Mouse (Mus musculus) spleen, adult 2 months (tissue): ENCODE data around the gene BC028528. TPM values are rescaled to one million over a fixed set of nuclear protein-coding genes. Genes with fewer than 3 reads are reported as not detected.

ENCODE experiments used
- DNase-seq, 2 experiments: peaks; one replicate each; pipeline versions ENCODE4 v3.0.0 to v3.0.0-alpha.2; 2012 to 2021; ENCODE audit warnings: low spot score in 2 of 2, low read depth in 1 of 2
- H3K27ac ChIP-seq: fragments of 200-500 bp; 2 replicates; pipeline ENCODE4 v1.5.1; 2012; ENCODE audit warnings: low read length, inconsistent platforms; ENCODE audit not compliant: insufficient read depth
- H3K27me3 ChIP-seq: fragments of 200-500 bp; 2 replicates; pipeline ENCODE4 v1.6.1; 2012; ENCODE audit warnings: mild to moderate bottlenecking, moderate library complexity, low read length, inconsistent platforms; ENCODE audit not compliant: control insufficient read depth, insufficient read depth
- H3K36me3 ChIP-seq: fragments of 200-500 bp; 2 replicates; pipeline ENCODE4 v1.6.1; 2012; ENCODE audit warnings: mild to moderate bottlenecking, low read length, inconsistent platforms; ENCODE audit not compliant: control insufficient read depth, insufficient read depth
- H3K4me1 ChIP-seq: fragments of 200-500 bp; 2 replicates; pipeline ENCODE4 v1.6.1; 2011; ENCODE audit warnings: inconsistent platforms; ENCODE audit not compliant: control insufficient read depth, insufficient read depth, insufficient read length
- H3K4me3 ChIP-seq: fragments of 200-500 bp; 2 replicates; pipeline ENCODE4 v1.5.1; 2011; ENCODE audit warnings: mild to moderate bottlenecking, inconsistent platforms; ENCODE audit not compliant: insufficient read depth, insufficient read length; ENCODE audit errors: extremely low read depth
- CTCF ChIP-seq: fragments of 200-500 bp; IDR thresholded peaks from 2 replicates; pipeline ENCODE4 v1.5.1; 2011; ENCODE audit warnings: mild to moderate bottlenecking, inconsistent platforms; ENCODE audit not compliant: insufficient read depth, insufficient read length, insufficient replicate concordance; ENCODE audit errors: extremely low read depth
- POLR2A ChIP-seq: fragments of 200-500 bp; IDR thresholded peaks from 2 replicates; pipeline ENCODE4 v1.6.1; 2011; ENCODE audit warnings: low read depth, low read length, inconsistent platforms
- WGBS: fragments of 180-500 bp; shearing (Covaris S2); methylation state at CpG from one replicate; pipeline ENCODE4 v1.1.7; 2018; 5-methylcytosine and 5-hydroxymethylcytosine counted together
- polyA plus RNA-seq: library from polyadenylated mRNA; depleted of rRNA; stranded (reverse); fragments of >200 nt; gene quantifications from 2 replicates; pipeline ENCODE4 v1.2.3, GENCODE M21; 2012

BC028528 gene
- polyA plus RNA-seq, 1 experiment: 12.7 TPM

GRCm38 (mm10) chr3:95872048-95872447, 19.8 kb downstream of the BC028528 start:
- Histone ChIP-seq H3K27me3 (no peaks in the 10 kb centered on the region), H3K36me3 (peaks cover 9% of the 10 kb centered on the region), H3K4me3 (peak overlapping the region; percentile 97; the same call in 1 of the 2 replicates), H3K27ac (no peak overlapping the region), H3K4me1 (peaks cover 2% of the 10 kb centered on the region; the same call in 1 of the 2 replicates)
- no peak for DNase-seq
- TF ChIP-seq POLR2A (no peak), CTCF (no peak)
- WGBS: 76% methylated on average over 7 of the region's 7 CpGs

GRCm38 (mm10) chr3:95871392-95871867, 20.4 kb downstream of the BC028528 start, which contains the start of gene Mrps21:
Gene Mrps21, minus strand, starts transcription at chr3:95871519.
- Histone ChIP-seq H3K4me3 (peak within 1 kb of the TSS; percentile 97), H3K4me1 (peaks cover 2% of the 10 kb centered on the region; the same call in 1 of the 2 replicates), H3K36me3 (peaks cover 10% of the 10 kb centered on the region), H3K27ac (peak within 1 kb of the TSS; percentile 73), H3K27me3 (no peaks in the 10 kb centered on the region)
- TF ChIP-seq POLR2A: peak; percentile 77
- TF ChIP-seq CTCF: peak; percentile 16; the same call in 1 of the 2 replicates
- peak; percentile 74 to 84 for DNase-seq
- WGBS: under 1% methylated on average over 33 of the region's 33 CpGs

- Histone ChIP-seq H3K4me1 (peaks cover 2% of the 10 kb centered on the region; the same call in 1 of the 2 replicates), H3K36me3 (peaks cover 10% of the 10 kb centered on the region), H3K27me3 (no peaks in the 10 kb centered on the region), H3K27ac (peak overlapping the region; percentile 73), H3K4me3 (peak overlapping the region; percentile 97)
- DNase-seq: no peak
- whole genome bisulfite sequencing: 7% methylated on average over 15 of the region's 15 CpGs
- no peak for TF ChIP-seq POLR2A
- TF ChIP-seq CTCF: no peak
These were observed 20.8 kb downstream of the BC028528 start for GRCm38 (mm10) chr3:95870976-95871375.

GRCm38 (mm10) chr3:95867408-95867807, 24.4 kb downstream of the BC028528 start:
- H3K4me1 ChIP-seq: peaks cover 2% of the 10 kb centered on the region; the same call in 1 of the 2 replicates
- H3K27me3 ChIP-seq: no peaks in the 10 kb centered on the region
- TF ChIP-seq CTCF (no peak), POLR2A (no peak)
- DNase-seq: no peak
- H3K36me3 ChIP-seq: peaks cover 24% of the 10 kb centered on the region
- H3K27ac ChIP-seq: no peak overlapping the region
- H3K4me3 ChIP-seq: no peak overlapping the region
- 91% methylated on average over 2 of the region's 2 CpGs for WGBS

- 93% methylated on average over 5 of the region's 5 CpGs for WGBS
- H3K27ac ChIP-seq: no peak overlapping the region
- TF ChIP-seq CTCF (no peak), POLR2A (no peak)
- no peaks in the 10 kb centered on the region for H3K27me3 ChIP-seq
- H3K4me3 ChIP-seq: no peak overlapping the region
- no peak for DNase-seq
- H3K36me3 ChIP-seq: peaks cover 24% of the 10 kb centered on the region
- no peaks in the 10 kb centered on the region for H3K4me1 ChIP-seq
These were observed 25.7 kb downstream of the BC028528 start for GRCm38 (mm10) chr3:95866071-95866470.

GRCm38 (mm10) chr3:95865571-95865970, 26.2 kb downstream of the BC028528 start:
- WGBS: 95% methylated on average over 20 of the region's 20 CpGs
- H3K36me3 ChIP-seq: peaks cover 24% of the 10 kb centered on the region

GRCm38 (mm10) chr3:95865050-95865449, 26.8 kb downstream of the BC028528 start:
- Histone ChIP-seq H3K27me3 (no peaks in the 10 kb centered on the region), H3K36me3 (peaks cover 24% of the 10 kb centered on the region), H3K4me1 (no peaks in the 10 kb centered on the region), H3K27ac (no peak overlapping the region), H3K4me3 (no peak overlapping the region)
- TF ChIP-seq CTCF (no peak), POLR2A (no peak)
- no peak for DNase-seq
- WGBS: 92% methylated on average over 5 of the region's 5 CpGs

More at GRCm38 (mm10) chr3:95865571-95865970, 26.2 kb downstream of the BC028528 start:
- Histone ChIP-seq H3K4me1 (no peaks in the 10 kb centered on the region), H3K4me3 (no peak overlapping the region), H3K27me3 (no peaks in the 10 kb centered on the region), H3K27ac (no peak overlapping the region)
- DNase-seq: no peak
- TF ChIP-seq POLR2A (no peak), CTCF (no peak)

- no peak overlapping the region for H3K4me3 ChIP-seq
- TF ChIP-seq POLR2A (no peak), CTCF (no peak)
- no peaks in the 10 kb centered on the region for H3K4me1 ChIP-seq
- WGBS: 88% methylated on average over 7 of the region's 7 CpGs
- no peaks in the 10 kb centered on the region for H3K27me3 ChIP-seq
- DNase-seq: no peak
- H3K27ac ChIP-seq: no peak overlapping the region
- H3K36me3 ChIP-seq: peaks cover 20% of the 10 kb centered on the region
These were observed 28.2 kb downstream of the BC028528 start for GRCm38 (mm10) chr3:95863578-95863977.
